Mouse (Mus musculus) lung, embryonic 15.5 days (tissue): ENCODE measurements around the gene Ggn. TPM values are rescaled to one million over a fixed set of nuclear protein-coding genes. Genes with fewer than 3 reads are reported as not detected.

ENCODE experiments used
- polyA plus RNA-seq: library from polyadenylated mRNA; unstranded; fragments of >200 nt; fragmentation: Nextera tagmentation; extraction: Ambion mirVana; gene quantifications from 2 replicates; pipeline ENCODE4 v1.2.1, GENCODE M21; 2015

Gene Ggn
- polyA plus RNA-seq, 1 experiment from 2014 or later = 0.74 TPM

Other genes with a start within 250 kb of the Ggn start
- gene Actn4, start 207.9 kb upstream of the Ggn start, polyA plus RNA-seq = 287 and 302 TPM in 2 replicates
- 360 and 364 TPM in 2 replicates for gene Eif3k, start 188.3 kb upstream of the Ggn start, polyA plus RNA-seq
- gene Map4k1, start 188.2 kb upstream of the Ggn start, polyA plus RNA-seq = 7.4 and 9.8 TPM in 2 replicates
- 0.19 and 0.24 TPM in 2 replicates for gene Ryr1, start 45.0 kb upstream of the Ggn start, polyA plus RNA-seq
- gene Rasgrp4, start 35.4 kb upstream of the Ggn start, polyA plus RNA-seq = 1.1 and 1.7 TPM in 2 replicates
- gene Fam98c, start 14.0 kb upstream of the Ggn start, polyA plus RNA-seq = 17.7 and 19.3 TPM in 2 replicates
- gene Spred3, start 201 bp downstream of the Ggn start, polyA plus RNA-seq = 1.4 and 2.3 TPM in 2 replicates
- gene Psmd8, start 10.5 kb downstream of the Ggn start, polyA plus RNA-seq = 267 and 270 TPM in 2 replicates
- 0.86 and 1.0 TPM in 2 replicates for gene Catsperg1, start 43.8 kb downstream of the Ggn start, polyA plus RNA-seq
- 1.7 and 2.0 TPM in 2 replicates for gene Kcnk6, start 62.3 kb downstream of the Ggn start, polyA plus RNA-seq
- gene Yif1b, start 68.1 kb downstream of the Ggn start, polyA plus RNA-seq = 133 and 134 TPM in 2 replicates
- gene 2200002D01Rik, start 78.3 kb downstream of the Ggn start, polyA plus RNA-seq = 13.1 and 14.4 TPM in 2 replicates
- gene Spint2, start 111.7 kb downstream of the Ggn start, polyA plus RNA-seq = 325 and 332 TPM in 2 replicates
- 148 and 159 TPM in 2 replicates for gene Ppp1r14a, start 119.1 kb downstream of the Ggn start, polyA plus RNA-seq
- 12.8 and 13.7 TPM in 2 replicates for gene Dpf1, start 133.7 kb downstream of the Ggn start, polyA plus RNA-seq